Mouse (Mus musculus) adipose tissue, adult 10 weeks (tissue): ENCODE results near the gene Gm21761. TPM values are rescaled to one million over a fixed set of nuclear protein-coding genes. Genes with fewer than 3 reads are reported as not detected.

ENCODE experiments used
- polyA plus RNA-seq: library from polyadenylated mRNA; stranded (reverse); fragments of 350-450 nt; fragmentation: Illumina TruSeq; extraction: RNeasy Lipid Tissue Mini Kit (QIAGEN cat#74804); gene quantifications from one replicate; pipeline ENCODE4 v1.2.3, GENCODE M21; 2014; ENCODE audit warnings: low read depth, low replicate concordance

The Gm21761 gene
- not detected for polyA plus RNA-seq

DNA sequence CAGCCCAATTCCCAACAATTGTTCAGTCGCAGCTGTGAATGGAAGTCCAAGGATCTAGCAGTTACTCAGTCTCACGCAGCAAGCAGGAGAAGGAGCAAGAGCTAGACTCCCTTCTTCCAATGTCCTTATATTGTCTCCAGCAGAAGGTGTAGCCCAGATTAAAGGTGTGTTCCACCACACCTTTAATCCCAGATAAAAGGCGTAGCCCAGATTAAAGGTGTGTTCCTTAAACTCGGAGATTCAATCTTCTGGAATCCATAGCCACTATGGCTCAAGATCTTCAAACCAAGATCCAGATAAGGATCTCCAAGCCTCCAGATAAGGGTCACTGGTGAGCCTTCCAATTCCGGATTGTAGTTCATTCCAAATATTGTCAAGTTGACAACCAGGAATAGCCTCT is at the start of gene Gm21761:
Gene Gm21761, minus strand, starts transcription at position 101 of the 400 bp plus-strand sequence.

GRCm38 (mm10) chr13:119950706-119951105 is 21.6 kb upstream of the Gm21761 start, which contains the start of gene B020031M17Rik:
B020031M17Rik (minus strand) TSS chr13:119950806.

DNA sequence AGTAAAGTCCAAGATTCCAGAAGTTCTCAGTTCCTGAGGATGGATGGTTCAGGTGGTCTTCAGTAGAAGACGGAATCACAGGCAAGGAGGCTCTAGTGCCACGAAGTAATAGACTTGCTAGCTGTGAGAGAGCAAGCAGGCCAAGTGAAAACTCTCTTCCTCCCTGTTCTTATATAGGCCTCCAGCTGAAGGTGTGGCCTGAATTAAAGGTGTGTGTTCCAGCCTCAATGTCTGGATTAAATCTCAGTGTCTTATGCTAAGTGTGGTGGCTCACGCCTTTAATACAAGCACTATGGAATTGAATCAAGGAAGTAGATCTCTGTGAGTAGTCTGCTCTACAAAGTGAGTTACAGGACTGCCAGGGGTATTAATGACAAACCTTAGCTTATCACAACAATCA is 34.4 kb downstream of the Gm21761 start, which contains the start of gene Tcstv1:
Gene Tcstv1, minus strand, starts transcription at position 101 of the 400 bp plus-strand sequence.

Other genes with a start within 250 kb of the Gm21761 start
- 110 TPM for gene Hmgcs1, start 238.9 kb downstream of the Gm21761 start, polyA plus RNA-seq
- 1.0 TPM for gene Nim1k, start 173.4 kb downstream of the Gm21761 start, polyA plus RNA-seq
- 20.2 TPM for gene Zfp131, start 138.4 kb downstream of the Gm21761 start, polyA plus RNA-seq
- not detected for gene AF067063, start 99.1 kb downstream of the Gm21761 start, polyA plus RNA-seq
- gene D13Ertd608e, start 93.3 kb downstream of the Gm21761 start, polyA plus RNA-seq: not detected
- gene Tcstv1, start 34.5 kb downstream of the Gm21761 start, polyA plus RNA-seq: not detected
- not detected for gene B020031M17Rik, start 21.5 kb upstream of the Gm21761 start, polyA plus RNA-seq
- not detected for gene Gm36079, start 97.7 kb upstream of the Gm21761 start, polyA plus RNA-seq
- 4.7 TPM for gene Gm21188, start 122.9 kb upstream of the Gm21761 start, polyA plus RNA-seq
- gene Gm20767, start 211.0 kb upstream of the Gm21761 start, polyA plus RNA-seq: not detected
- not detected for gene Gm21818, start 243.2 kb upstream of the Gm21761 start, polyA plus RNA-seq